Mouse (Mus musculus): ENCODE measurements around the gene Prkar1b. TPM values are rescaled to one million over a fixed set of nuclear protein-coding genes. Genes with fewer than 3 reads are reported as not detected.

Prkar1b gene
- polyA plus RNA-seq, 2 experiments = 0.44 to 0.73 TPM

- Histone ChIP-seq H3K4me2 (ENCODE audit: low read depth) (no peak overlapping the region), H3K9ac (replicated peaks) (no peak overlapping the region), H3K27ac (no peak overlapping the region), H3K27me3 (ENCODE audit: control insufficient read depth, insufficient read depth, low read length) (no peaks in the 10 kb centered on the region), H3K4me1 (replicated peaks; ENCODE audit: control insufficient read depth in 2 of 2, insufficient read depth in 2 of 2, low read length in 1 of 2) (peaks cover 0 to 2% of the 10 kb centered on the region in 2 experiments; a peak in 2 of 4 replicates), H3K4me3 (ENCODE audit: insufficient read depth in 1 of 2, low read depth in 2 of 2, low read length in 2 of 2) (no peak overlapping the region), H3K36me3 (replicated peaks; ENCODE audit: control insufficient read depth, insufficient read depth, low read depth) (no peaks in the 10 kb centered on the region), H3K9me3 (ENCODE audit: control insufficient read depth, low read length) (no peaks in the 10 kb centered on the region)
- TF ChIP-seq EP300 (IDR thresholded peaks at IDR 0.05; ENCODE audit: low read depth) (no peak), CTCF (IDR thresholded peaks at IDR 0.05; ENCODE audit: low read depth) (peak; percentile 63)
- DNase-seq (ENCODE audit: low read depth in 3 of 3, low spot score in 3 of 3) (no peak), ATAC-seq (ENCODE audit: insufficient read depth) (no peak)
- 65% methylated on average over 7 of the region's 7 CpGs for WGBS (ENCODE audit: insufficient replicate concordance)
Measured at GRCm38 (mm10) chr5:139084831-139085519, 64.8 kb downstream of the Prkar1b start.

GRCm38 (mm10) chr5:139084302-139084701 lies 65.5 kb downstream of the Prkar1b start:
- Histone ChIP-seq H3K36me3 (replicated peaks; ENCODE audit: control insufficient read depth, insufficient read depth, low read depth) (no peaks in the 10 kb centered on the region), H3K4me1 (replicated peaks; ENCODE audit: control insufficient read depth in 2 of 2, insufficient read depth in 2 of 2, low read length in 1 of 2) (peaks cover 0 to 2% of the 10 kb centered on the region in 2 experiments; a peak in 2 of 4 replicates), H3K4me2 (ENCODE audit: low read depth) (no peak overlapping the region), H3K9ac (replicated peaks) (no peak overlapping the region), H3K4me3 (ENCODE audit: insufficient read depth in 1 of 2, low read depth in 2 of 2, low read length in 2 of 2) (no peak overlapping the region), H3K9me3 (ENCODE audit: control insufficient read depth, low read length) (no peaks in the 10 kb centered on the region), H3K27me3 (ENCODE audit: control insufficient read depth, insufficient read depth, low read length) (no peaks in the 10 kb centered on the region), H3K27ac (no peak overlapping the region)
- DNase-seq (ENCODE audit: low read depth in 3 of 3, low spot score in 3 of 3) = no peak
- WGBS (ENCODE audit: insufficient replicate concordance) = 49% methylated on average over 6 of the region's 6 CpGs
- no peak for TF ChIP-seq CTCF (IDR thresholded peaks at IDR 0.05; ENCODE audit: low read depth)
- TF ChIP-seq EP300 (IDR thresholded peaks at IDR 0.05; ENCODE audit: low read depth) = no peak
- ATAC-seq (ENCODE audit: insufficient read depth) = no peak

DNA sequence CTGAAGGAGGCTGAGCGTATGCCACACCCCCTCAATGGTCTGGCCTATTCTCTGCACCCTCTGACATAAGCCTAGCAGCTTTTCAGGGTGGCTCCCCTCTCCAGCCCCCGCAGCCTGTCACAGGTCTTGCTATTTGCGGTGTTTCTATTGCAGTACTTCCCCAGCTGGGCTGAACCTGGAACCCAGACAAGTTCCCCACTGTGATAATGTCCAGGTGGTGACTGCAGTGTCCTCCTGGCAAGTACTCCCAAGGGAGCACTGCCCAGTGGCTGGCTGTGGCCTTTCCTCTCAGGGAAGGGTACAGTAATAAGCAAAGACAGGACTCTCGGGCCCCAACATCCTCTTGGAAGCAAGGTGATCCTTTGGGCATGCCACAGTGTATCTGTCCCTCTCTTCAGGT lies 66.0 kb downstream of the Prkar1b start:
- WGBS (ENCODE audit: insufficient replicate concordance) = 56% methylated on average over 4 of the region's 4 CpGs
- H3K4me2 ChIP-seq (ENCODE audit: low read depth) = no peak overlapping the region
- ATAC-seq (ENCODE audit: insufficient read depth) = no peak

GRCm38 (mm10) chr5:139081370-139081769 lies 68.4 kb downstream of the Prkar1b start:
- DNase-seq (ENCODE audit: low read depth in 3 of 3, low spot score in 3 of 3) (no peak), ATAC-seq (ENCODE audit: insufficient read depth) (no peak)
- no peak overlapping the region for H3K27ac ChIP-seq
- H3K4me3 ChIP-seq (ENCODE audit: insufficient read depth in 1 of 2, low read depth in 2 of 2, low read length in 2 of 2) = no peak overlapping the region
- WGBS (ENCODE audit: insufficient replicate concordance) = 28% methylated on average over 6 of the region's 6 CpGs
- H3K36me3 ChIP-seq (replicated peaks; ENCODE audit: control insufficient read depth, insufficient read depth, low read depth) = no peaks in the 10 kb centered on the region
- H3K4me2 ChIP-seq (ENCODE audit: low read depth) = no peak overlapping the region
- H3K27me3 ChIP-seq (ENCODE audit: control insufficient read depth, insufficient read depth, low read length) = no peaks in the 10 kb centered on the region
- TF ChIP-seq CTCF (IDR thresholded peaks at IDR 0.05; ENCODE audit: low read depth) = no peak
- no peak for TF ChIP-seq EP300 (IDR thresholded peaks at IDR 0.05; ENCODE audit: low read depth)
- no peaks in the 10 kb centered on the region for H3K9me3 ChIP-seq (ENCODE audit: control insufficient read depth, low read length)
- peaks cover 0 to 2% of the 10 kb centered on the region in 2 experiments; a peak in 2 of 4 replicates for H3K4me1 ChIP-seq (replicated peaks; ENCODE audit: control insufficient read depth in 2 of 2, insufficient read depth in 2 of 2, low read length in 1 of 2)
- no peak overlapping the region for H3K9ac ChIP-seq (replicated peaks)

More for the DNA sequence above, 66.0 kb downstream of the Prkar1b start:
- no peak overlapping the region for H3K4me3 ChIP-seq (ENCODE audit: insufficient read depth in 1 of 2, low read depth in 2 of 2, low read length in 2 of 2)
- H3K9ac ChIP-seq (replicated peaks) = no peak overlapping the region
- H3K9me3 ChIP-seq (ENCODE audit: control insufficient read depth, low read length) = no peaks in the 10 kb centered on the region
- H3K36me3 ChIP-seq (replicated peaks; ENCODE audit: control insufficient read depth, insufficient read depth, low read depth) = no peaks in the 10 kb centered on the region
- DNase-seq (ENCODE audit: low read depth in 3 of 3, low spot score in 3 of 3) = no peak
- no peaks in the 10 kb centered on the region for H3K27me3 ChIP-seq (ENCODE audit: control insufficient read depth, insufficient read depth, low read length)
- peaks cover 0 to 2% of the 10 kb centered on the region in 2 experiments; a peak in 2 of 4 replicates for H3K4me1 ChIP-seq (replicated peaks; ENCODE audit: control insufficient read depth in 2 of 2, insufficient read depth in 2 of 2, low read length in 1 of 2)
- TF ChIP-seq EP300 (IDR thresholded peaks at IDR 0.05; ENCODE audit: low read depth) (no peak), CTCF (IDR thresholded peaks at IDR 0.05; ENCODE audit: low read depth) (no peak)
- no peak overlapping the region for H3K27ac ChIP-seq

DNA sequence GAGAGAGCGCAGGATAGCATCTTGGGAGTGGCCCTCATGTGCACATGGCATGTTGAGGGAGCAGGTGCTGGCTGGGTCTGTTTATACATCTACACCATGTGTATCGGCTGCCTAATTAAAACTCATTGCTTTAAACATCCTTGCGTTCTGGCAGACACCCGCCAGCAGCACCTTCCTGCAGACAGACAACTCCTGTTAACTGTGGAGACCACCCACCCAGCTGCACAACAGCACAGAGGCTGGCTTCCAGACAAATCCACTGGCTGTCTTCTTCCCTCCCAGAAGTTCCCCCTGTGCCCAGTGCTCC lies 71.7 kb downstream of the Prkar1b start:
- H3K27ac ChIP-seq = no peak overlapping the region
- TF ChIP-seq EP300 (IDR thresholded peaks at IDR 0.05; ENCODE audit: low read depth) = no peak
- no peak for TF ChIP-seq CTCF (IDR thresholded peaks at IDR 0.05; ENCODE audit: low read depth)
- H3K9ac ChIP-seq (replicated peaks) = no peak overlapping the region
- peaks cover 0 to 2% of the 10 kb centered on the region in 2 experiments; a peak in 1 of 4 replicates for H3K4me1 ChIP-seq (replicated peaks; ENCODE audit: control insufficient read depth in 2 of 2, insufficient read depth in 2 of 2, low read length in 1 of 2)
- no peaks in the 10 kb centered on the region for H3K36me3 ChIP-seq (replicated peaks; ENCODE audit: control insufficient read depth, insufficient read depth, low read depth)
- no peak overlapping the region for H3K4me3 ChIP-seq (ENCODE audit: insufficient read depth in 1 of 2, low read depth in 2 of 2, low read length in 2 of 2)
- no peaks in the 10 kb centered on the region for H3K9me3 ChIP-seq (ENCODE audit: control insufficient read depth, low read length)
- no peaks in the 10 kb centered on the region for H3K27me3 ChIP-seq (ENCODE audit: control insufficient read depth, insufficient read depth, low read length)
- no peak overlapping the region for H3K4me2 ChIP-seq (ENCODE audit: low read depth)
- DNase-seq (ENCODE audit: low read depth in 3 of 3, low spot score in 3 of 3) = no peak
- ATAC-seq (ENCODE audit: insufficient read depth) = no peak
- 72% methylated on average over 4 of the region's 4 CpGs for WGBS (ENCODE audit: insufficient replicate concordance)
